Mouse (Mus musculus) urinary bladder, postnatal 36 days (tissue): ENCODE results near the gene Camk1d.
A peak's percentile ranks its signal among the peaks of the same experiment; 100 is the strongest.

Experiments used
- DNase-seq, 2 experiments: peaks; one replicate each; pipeline ENCODE4 v3.0.0; 2022; ENCODE audit warnings: low spot score in 2 of 2, mixed read lengths in 1 of 2

Camk1d gene

GRCm38 (mm10) chr2:5321660-5322295, 392.5 kb downstream of the Camk1d start:
- no peak for DNase-seq

- DNase-seq: no peak
These were observed 395.2 kb downstream of the Camk1d start for GRCm38 (mm10) chr2:5319138-5319537.

- no peak for DNase-seq
These were observed 397.6 kb downstream of the Camk1d start for GRCm38 (mm10) chr2:5316763-5317162.

GRCm38 (mm10) chr2:5316217-5316616, 398.1 kb downstream of the Camk1d start:
- no peak for DNase-seq

GRCm38 (mm10) chr2:5315291-5315828, 399.0 kb downstream of the Camk1d start:
- no peak for DNase-seq

GRCm38 (mm10) chr2:5314530-5315166, 399.7 kb downstream of the Camk1d start:
- no peak for DNase-seq

- DNase-seq: no peak
These were observed 409.2 kb downstream of the Camk1d start for GRCm38 (mm10) chr2:5305156-5305555.

- no peak for DNase-seq
These were observed 409.9 kb downstream of the Camk1d start for GRCm38 (mm10) chr2:5304451-5304850.

- no peak for DNase-seq
These were observed 413.0 kb downstream of the Camk1d start for GRCm38 (mm10) chr2:5301286-5301685.

- DNase-seq: no peak
These were observed 416.2 kb downstream of the Camk1d start for GRCm38 (mm10) chr2:5298071-5298470.

GRCm38 (mm10) chr2:5296749-5297545, 417.4 kb downstream of the Camk1d start:
- no peak for DNase-seq

GRCm38 (mm10) chr2:5295098-5295497, 419.2 kb downstream of the Camk1d start:
- DNase-seq: no peak

- DNase-seq: no peak
These were observed 419.9 kb downstream of the Camk1d start for GRCm38 (mm10) chr2:5294451-5294850.

- no peak for DNase-seq
These were observed 425.7 kb downstream of the Camk1d start for GRCm38 (mm10) chr2:5288593-5288992.

- peak in 1 of 2 experiments; percentile 23 for DNase-seq
These were observed 427.3 kb downstream of the Camk1d start for GRCm38 (mm10) chr2:5287044-5287380.

- DNase-seq: peak; percentile 59 to 69
These were observed 427.9 kb downstream of the Camk1d start for GRCm38 (mm10) chr2:5286189-5287043.

- no peak for DNase-seq
These were observed 430.0 kb downstream of the Camk1d start for GRCm38 (mm10) chr2:5284351-5284750.

GRCm38 (mm10) chr2:5282623-5283022, 431.7 kb downstream of the Camk1d start:
- DNase-seq: no peak

- no peak for DNase-seq
These were observed 446.3 kb downstream of the Camk1d start for GRCm38 (mm10) chr2:5267980-5268379.

GRCm38 (mm10) chr2:5262279-5262678, 452.0 kb downstream of the Camk1d start:
- no peak for DNase-seq

GRCm38 (mm10) chr2:5258250-5258649, 456.1 kb downstream of the Camk1d start:
- no peak for DNase-seq

GRCm38 (mm10) chr2:5249969-5250368, 464.3 kb downstream of the Camk1d start:
- DNase-seq: peak; percentile 39 to 76
